Mouse (Mus musculus): Measurements from ENCODE around the gene Rab43. TPM values are rescaled to one million over a fixed set of nuclear protein-coding genes. Genes with fewer than 3 reads are reported as not detected.

Gene Rab43
- polyA plus RNA-seq, 1 experiment from 2014 or later: 11.3 TPM

DNA sequence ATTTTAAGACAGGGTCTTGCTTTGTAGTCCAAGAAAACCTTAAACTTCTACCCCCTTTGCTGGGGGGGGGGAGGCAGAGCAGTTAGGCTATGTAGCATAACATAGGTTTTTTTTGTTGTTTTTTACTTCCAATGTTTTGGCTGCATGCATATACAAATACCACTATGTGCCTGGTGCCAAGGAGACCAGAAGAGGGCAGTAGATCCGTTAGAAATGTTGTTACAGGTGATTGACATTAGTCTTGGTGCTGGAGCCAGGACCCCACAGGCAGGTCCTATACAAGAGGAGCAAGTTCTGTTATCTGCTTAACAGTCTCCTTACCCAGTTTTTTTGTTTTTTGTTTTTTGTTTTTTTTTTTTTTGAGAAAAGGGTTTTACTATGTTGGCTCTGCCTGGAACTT is 30.3 kb upstream of the Rab43 start:
- peaks cover 9% of the 10 kb centered on the region for H3K4me1 ChIP-seq (ENCODE audit: control insufficient read depth, insufficient read depth, low read length)
- no peak overlapping the region for H3K4me2 ChIP-seq (ENCODE audit: low read depth, low read length)
- peaks cover 24% of the 10 kb centered on the region for H3K36me3 ChIP-seq (ENCODE audit: control insufficient read depth, insufficient read depth, low read length)
- H3K4me3 ChIP-seq (ENCODE audit: low read length): no peak overlapping the region
- WGBS: 17% methylated on average over 1 of the region's 1 CpGs
- H3K9me3 ChIP-seq (ENCODE audit: control insufficient read depth, low read length): no peaks in the 10 kb centered on the region
- no peak overlapping the region for H3K9ac ChIP-seq (ENCODE audit: low read depth, low read length)
- H3K27me3 ChIP-seq (replicated peaks; ENCODE audit: control insufficient read depth, insufficient read depth, low read length): no peaks in the 10 kb centered on the region
- H3K27ac ChIP-seq (ENCODE audit: low read length): no peak overlapping the region
- no peak for ATAC-seq

DNA sequence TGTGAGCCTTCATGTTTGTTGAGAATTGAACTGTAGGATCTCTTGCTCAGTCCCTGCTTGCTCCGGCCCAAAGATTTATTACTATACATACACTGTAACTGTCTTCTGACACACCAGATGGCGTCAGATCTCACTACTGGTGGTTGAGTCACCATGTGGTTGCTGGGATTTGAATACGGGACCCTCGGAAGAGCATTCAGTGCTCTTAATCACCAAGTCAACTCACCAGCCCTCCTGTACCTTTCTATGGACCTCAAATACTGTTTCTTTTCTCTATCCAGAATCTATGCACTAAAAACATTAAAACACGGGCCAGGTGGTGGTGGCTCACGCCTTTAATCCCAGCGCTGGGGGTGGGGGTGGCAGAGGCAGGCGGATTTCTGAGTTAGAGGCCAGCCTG is 29.7 kb upstream of the Rab43 start:
- ATAC-seq: no peak
- 76% methylated on average over 8 of the region's 8 CpGs for WGBS
- peaks cover 24% of the 10 kb centered on the region for H3K36me3 ChIP-seq (ENCODE audit: control insufficient read depth, insufficient read depth, low read length)

DNA sequence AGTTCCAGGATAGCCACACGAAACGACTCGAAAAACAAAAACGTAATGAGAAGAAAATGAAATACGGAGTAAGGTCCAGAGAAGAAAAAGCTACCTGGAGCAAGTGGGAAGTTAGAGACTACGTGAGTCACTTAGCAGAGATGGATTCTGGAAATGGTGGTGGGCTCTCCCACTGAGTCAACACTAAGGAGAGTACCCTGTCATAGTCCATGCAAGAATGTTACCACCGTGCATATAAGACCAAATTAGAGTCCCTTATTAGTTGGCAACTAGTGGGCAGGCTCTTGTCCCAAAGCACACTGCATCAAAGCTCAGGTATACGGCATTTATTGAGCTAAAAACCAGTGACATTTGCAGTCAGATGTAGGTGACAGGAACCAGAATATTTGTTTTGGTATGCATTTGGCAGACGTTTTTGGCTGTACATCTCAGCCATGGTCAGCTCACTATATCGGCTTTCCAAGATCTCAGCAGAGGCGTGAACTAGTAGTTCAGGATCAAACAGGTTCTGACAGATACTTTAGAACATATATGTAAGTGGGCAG is 27.9 kb upstream of the Rab43 start:
- ATAC-seq: no peak
- Histone ChIP-seq H3K4me1 (ENCODE audit: control insufficient read depth, insufficient read depth, low read length) (0 out of 2 replicates have a peak, but pooled peaks cover 6% of the 10 kb centered on the region), H3K36me3 (ENCODE audit: control insufficient read depth, insufficient read depth, low read length) (peaks cover 19% of the 10 kb centered on the region), H3K4me3 (ENCODE audit: low read length) (no peak overlapping the region), H3K4me2 (ENCODE audit: low read depth, low read length) (peak overlapping the region; percentile 61), H3K27me3 (replicated peaks; ENCODE audit: control insufficient read depth, insufficient read depth, low read length) (no peaks in the 10 kb centered on the region), H3K27ac (ENCODE audit: low read length) (peak overlapping the region; percentile 95; the same call in 1 of the 2 replicates), H3K9me3 (ENCODE audit: control insufficient read depth, low read length) (no peaks in the 10 kb centered on the region), H3K9ac (ENCODE audit: low read depth, low read length) (no peak overlapping the region)
- WGBS: 55% methylated on average over 11 of the region's 11 CpGs

More for the DNA sequence above, 29.7 kb upstream of the Rab43 start:
- H3K27ac ChIP-seq (ENCODE audit: low read length): no peak overlapping the region
- no peak overlapping the region for H3K4me2 ChIP-seq (ENCODE audit: low read depth, low read length)
- no peak overlapping the region for H3K4me3 ChIP-seq (ENCODE audit: low read length)
- no peaks in the 10 kb centered on the region for H3K9me3 ChIP-seq (ENCODE audit: control insufficient read depth, low read length)
- no peaks in the 10 kb centered on the region for H3K27me3 ChIP-seq (replicated peaks; ENCODE audit: control insufficient read depth, insufficient read depth, low read length)
- H3K4me1 ChIP-seq (ENCODE audit: control insufficient read depth, insufficient read depth, low read length): 0 out of 2 replicates have a peak, but pooled peaks cover 6% of the 10 kb centered on the region
- no peak overlapping the region for H3K9ac ChIP-seq (ENCODE audit: low read depth, low read length)

DNA sequence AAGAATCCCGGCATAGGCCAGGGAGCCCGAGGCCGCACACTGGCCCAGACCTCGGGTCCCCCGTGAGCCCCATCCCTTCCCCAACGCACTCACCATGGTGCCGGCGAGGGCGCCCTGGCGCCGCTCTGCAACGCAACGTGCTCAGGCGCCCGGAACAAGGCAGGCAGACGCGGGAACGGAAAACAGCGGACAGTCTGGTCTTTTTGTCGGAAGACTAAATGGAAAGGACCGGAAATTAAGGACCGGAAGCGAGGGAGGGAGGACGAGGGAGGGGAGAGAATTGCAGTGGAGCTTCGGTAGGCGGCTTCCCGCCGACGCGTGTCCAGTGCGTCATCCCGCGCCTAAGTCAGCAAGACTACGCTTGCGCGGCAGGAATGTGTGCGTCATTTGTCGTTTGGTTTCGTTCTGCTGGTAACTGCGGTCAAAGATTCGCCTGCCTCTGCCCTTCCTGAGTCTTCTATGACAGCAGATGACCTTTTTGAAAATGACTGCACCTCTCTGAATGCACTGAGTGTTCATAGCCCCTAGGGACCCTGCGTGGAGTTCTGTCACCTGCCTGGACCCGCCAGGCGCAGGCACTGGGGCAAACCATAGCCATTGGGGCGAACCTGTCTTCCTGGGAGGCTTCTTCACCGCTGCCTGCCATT is 26.7 kb upstream of the Rab43 start, which contains the start of gene Isy1:
Gene Isy1, minus strand, starts transcription at position 248 of the 647 bp plus-strand sequence.
- Histone ChIP-seq H3K27ac (ENCODE audit: low read length) (peak within 1 kb of the TSS; percentile 95), H3K4me3 (ENCODE audit: low read length) (peak within 1 kb of the TSS; percentile 59), H3K9ac (ENCODE audit: low read depth, low read length) (peak within 1 kb of the TSS; percentile 77), H3K9me3 (ENCODE audit: control insufficient read depth, low read length) (no peaks in the 10 kb centered on the region), H3K4me1 (ENCODE audit: control insufficient read depth, insufficient read depth, low read length) (0 out of 2 replicates have a peak, but pooled peaks cover 6% of the 10 kb centered on the region), H3K4me2 (ENCODE audit: low read depth, low read length) (peak within 1 kb of the TSS; percentile 72), H3K36me3 (ENCODE audit: control insufficient read depth, insufficient read depth, low read length) (peaks cover 13% of the 10 kb centered on the region), H3K27me3 (replicated peaks; ENCODE audit: control insufficient read depth, insufficient read depth, low read length) (no peaks in the 10 kb centered on the region)
- WGBS: under 1% methylated on average over 46 of the region's 46 CpGs
- ATAC-seq: peak; percentile 98

DNA sequence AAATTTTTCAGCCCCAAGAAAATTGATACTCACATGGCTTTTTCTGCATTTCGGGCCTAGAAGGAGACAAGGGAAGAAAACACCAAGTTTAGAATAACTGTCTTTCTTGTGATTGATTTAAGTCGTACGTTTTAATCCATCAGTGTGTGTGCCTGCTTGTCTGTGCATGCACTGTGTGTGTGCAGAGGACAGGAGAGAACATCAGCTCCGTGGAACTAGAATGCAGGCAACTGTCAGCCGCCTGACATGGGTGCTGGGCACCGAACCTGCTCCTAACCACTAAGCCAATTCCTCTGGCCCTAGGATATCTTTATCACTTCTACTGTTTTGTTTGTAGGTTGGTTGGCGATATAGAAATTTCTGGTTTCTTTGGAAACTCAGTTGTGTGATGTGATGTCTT is 23.7 kb upstream of the Rab43 start, which contains the start of gene Gm45140:
Gene Gm45140, minus strand, starts transcription at position 101 of the 400 bp plus-strand sequence.
- Histone ChIP-seq H3K4me3 (ENCODE audit: low read length) (no peak within 1 kb of the TSS), H3K27me3 (replicated peaks; ENCODE audit: control insufficient read depth, insufficient read depth, low read length) (no peaks in the 10 kb centered on the region), H3K9me3 (ENCODE audit: control insufficient read depth, low read length) (no peaks in the 10 kb centered on the region), H3K4me1 (ENCODE audit: control insufficient read depth, insufficient read depth, low read length) (0 out of 2 replicates have a peak, but pooled peaks cover 6% of the 10 kb centered on the region), H3K4me2 (ENCODE audit: low read depth, low read length) (no peak within 1 kb of the TSS), H3K9ac (ENCODE audit: low read depth, low read length) (no peak within 1 kb of the TSS), H3K36me3 (ENCODE audit: control insufficient read depth, insufficient read depth, low read length) (peaks cover 3% of the 10 kb centered on the region; the same call in 1 of the 2 replicates), H3K27ac (ENCODE audit: low read length) (no peak within 1 kb of the TSS)
- WGBS: 94% methylated on average over 7 of the region's 7 CpGs
- ATAC-seq: no peak

DNA sequence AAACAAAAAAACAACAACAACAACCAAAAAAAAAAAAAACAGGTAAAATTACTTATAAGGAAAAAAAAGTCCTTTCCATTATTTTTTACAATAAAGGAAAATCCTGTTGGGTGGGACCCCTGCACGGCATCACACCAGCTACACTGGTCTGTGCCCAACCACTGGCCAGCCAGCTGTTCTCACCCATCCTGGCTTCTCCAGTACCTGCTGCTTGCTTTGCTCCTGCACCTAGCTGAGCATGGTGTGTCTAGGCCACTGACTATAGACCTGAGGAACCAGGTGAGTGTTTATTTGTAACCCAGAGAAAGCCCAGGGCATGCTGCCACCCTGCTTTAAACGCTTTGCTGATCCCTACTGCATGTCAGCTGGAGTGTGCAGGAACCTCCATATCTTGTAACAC is 8.4 kb upstream of the Rab43 start:
- peaks cover 23% of the 10 kb centered on the region for H3K36me3 ChIP-seq (ENCODE audit: control insufficient read depth, insufficient read depth, low read length)
- 89% methylated on average over 2 of the region's 2 CpGs for WGBS
- ATAC-seq: no peak
- H3K4me1 ChIP-seq (ENCODE audit: control insufficient read depth, insufficient read depth, low read length): no peaks in the 10 kb centered on the region
- no peak overlapping the region for H3K4me3 ChIP-seq (ENCODE audit: low read length)
- H3K27ac ChIP-seq (ENCODE audit: low read length): no peak overlapping the region
- H3K9ac ChIP-seq (ENCODE audit: low read depth, low read length): no peak overlapping the region
- H3K4me2 ChIP-seq (ENCODE audit: low read depth, low read length): no peak overlapping the region
- H3K9me3 ChIP-seq (ENCODE audit: control insufficient read depth, low read length): no peaks in the 10 kb centered on the region
- H3K27me3 ChIP-seq (replicated peaks; ENCODE audit: control insufficient read depth, insufficient read depth, low read length): no peaks in the 10 kb centered on the region

DNA sequence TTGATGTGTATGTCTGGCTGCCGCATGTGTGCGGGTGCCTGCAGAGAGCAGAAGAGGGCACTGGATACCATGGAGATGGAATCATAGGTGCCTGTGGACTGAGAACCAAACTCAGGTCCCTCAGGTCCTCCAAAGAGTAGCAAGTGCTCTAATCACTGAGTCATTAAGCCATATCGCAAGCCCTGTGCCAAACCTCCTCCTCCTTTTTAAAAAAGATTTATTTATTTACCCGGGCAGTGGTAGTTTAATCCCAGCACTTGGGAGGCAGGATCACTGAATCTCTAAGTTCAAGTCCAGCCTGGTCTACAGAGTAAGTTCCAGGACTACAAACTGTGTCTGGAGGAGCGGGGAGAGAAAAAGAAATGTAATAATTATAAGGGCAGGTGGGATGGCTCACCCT is 2.5 kb upstream of the Rab43 start:
- peaks cover 12% of the 10 kb centered on the region for H3K4me1 ChIP-seq (ENCODE audit: control insufficient read depth, insufficient read depth, low read length)
- peaks cover 12% of the 10 kb centered on the region; the same call in 1 of the 2 replicates for H3K36me3 ChIP-seq (ENCODE audit: control insufficient read depth, insufficient read depth, low read length)
- 93% methylated on average over 5 of the region's 5 CpGs for WGBS
- no peak overlapping the region for H3K27ac ChIP-seq (ENCODE audit: low read length)
- no peaks in the 10 kb centered on the region for H3K27me3 ChIP-seq (replicated peaks; ENCODE audit: control insufficient read depth, insufficient read depth, low read length)
- ATAC-seq: no peak
- H3K9me3 ChIP-seq (ENCODE audit: control insufficient read depth, low read length): no peaks in the 10 kb centered on the region
- H3K4me2 ChIP-seq (ENCODE audit: low read depth, low read length): no peak overlapping the region
- no peak overlapping the region for H3K9ac ChIP-seq (ENCODE audit: low read depth, low read length)
- H3K4me3 ChIP-seq (ENCODE audit: low read length): no peak overlapping the region

DNA sequence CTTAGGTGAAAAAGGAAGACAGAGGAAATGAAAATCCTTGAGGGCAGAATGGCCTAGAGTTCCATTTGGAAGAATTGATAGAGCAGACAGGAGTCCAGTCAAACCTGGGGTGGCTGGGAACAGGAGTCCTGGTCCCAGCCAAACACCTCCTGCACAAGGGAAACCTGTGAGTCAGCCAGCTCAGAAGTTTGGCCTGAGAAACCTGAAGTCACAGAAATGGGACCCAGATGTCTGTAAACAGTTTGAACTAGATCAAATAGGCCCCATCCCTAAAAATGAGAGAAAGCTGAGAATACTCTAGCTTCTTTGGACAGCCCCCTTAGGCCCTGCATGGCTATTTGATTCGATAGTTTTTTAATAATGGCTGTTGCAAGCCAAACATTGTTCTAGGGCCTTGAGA is 692 bp upstream of the Rab43 start:
- Histone ChIP-seq H3K27ac (ENCODE audit: low read length) (no peak overlapping the region; the same call in 1 of the 2 replicates), H3K4me2 (ENCODE audit: low read depth, low read length) (peak overlapping the region; percentile 85), H3K4me1 (ENCODE audit: control insufficient read depth, insufficient read depth, low read length) (peaks cover 21% of the 10 kb centered on the region), H3K27me3 (replicated peaks; ENCODE audit: control insufficient read depth, insufficient read depth, low read length) (no peaks in the 10 kb centered on the region), H3K9me3 (ENCODE audit: control insufficient read depth, low read length) (no peaks in the 10 kb centered on the region), H3K9ac (ENCODE audit: low read depth, low read length) (peak overlapping the region; percentile 61; the same call in 1 of the 2 replicates), H3K36me3 (ENCODE audit: control insufficient read depth, insufficient read depth, low read length) (0 out of 2 replicates have a peak, but pooled peaks cover 4% of the 10 kb centered on the region), H3K4me3 (ENCODE audit: low read length) (peak overlapping the region; percentile 83; the same call in 1 of the 2 replicates)
- 86% methylated on average over 1 of the region's 1 CpGs for WGBS
- ATAC-seq: no peak

DNA sequence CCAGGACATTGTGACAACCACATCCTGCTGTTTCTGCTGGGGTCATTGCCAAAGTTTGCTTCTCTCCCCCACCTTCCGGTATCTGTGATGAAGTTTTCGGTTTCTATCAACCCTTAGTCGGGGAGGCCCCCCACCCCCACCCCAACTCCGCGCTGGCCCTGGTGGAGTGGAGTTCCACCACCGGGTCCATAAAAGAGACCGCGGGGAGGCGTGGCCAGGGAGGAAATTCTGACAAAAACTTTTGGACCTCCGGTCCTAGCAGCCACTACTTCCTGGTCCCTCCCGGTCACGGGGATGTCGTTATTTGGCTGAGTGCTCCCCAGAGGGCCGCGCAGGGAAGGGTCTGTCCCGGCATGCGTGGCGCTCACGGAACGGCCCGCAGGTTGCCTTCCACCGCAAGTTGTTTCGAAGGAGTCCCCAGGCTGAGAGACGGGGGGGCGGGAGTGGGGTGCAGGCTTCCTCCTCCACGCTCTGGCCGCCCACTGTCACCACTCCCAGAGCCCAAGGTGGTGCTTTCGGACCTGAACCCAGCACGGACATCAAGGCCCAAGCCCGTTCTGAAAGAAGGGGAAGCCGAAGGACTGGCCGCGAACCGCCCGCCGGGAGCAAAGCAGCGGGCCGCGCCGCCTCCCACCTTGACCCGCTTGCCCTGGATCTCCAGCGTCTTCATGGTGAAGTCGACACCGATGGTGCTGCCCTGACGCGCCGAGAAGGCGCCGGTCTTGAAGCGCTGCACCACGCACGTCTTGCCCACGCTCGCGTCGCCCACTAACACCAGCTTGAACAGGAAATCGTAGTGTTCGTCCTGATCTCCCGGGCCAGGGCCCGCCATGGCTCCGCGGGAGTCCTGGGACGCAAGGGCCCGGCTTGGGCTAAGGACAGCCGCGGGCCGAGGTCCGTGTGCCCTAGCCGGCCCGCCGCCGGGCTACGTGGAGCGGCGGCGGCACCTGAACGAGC is 973 bp downstream of the Rab43 start:
- Histone ChIP-seq H3K36me3 (ENCODE audit: control insufficient read depth, insufficient read depth, low read length) (no peaks in the 10 kb centered on the region), H3K4me3 (ENCODE audit: low read length) (peak overlapping the region; percentile 83), H3K9ac (ENCODE audit: low read depth, low read length) (peak overlapping the region; percentile 88), H3K27me3 (replicated peaks; ENCODE audit: control insufficient read depth, insufficient read depth, low read length) (no peaks in the 10 kb centered on the region), H3K9me3 (ENCODE audit: control insufficient read depth, low read length) (no peaks in the 10 kb centered on the region), H3K4me1 (ENCODE audit: control insufficient read depth, insufficient read depth, low read length) (peaks cover 21% of the 10 kb centered on the region), H3K27ac (ENCODE audit: low read length) (peak overlapping the region; percentile 89), H3K4me2 (ENCODE audit: low read depth, low read length) (peak overlapping the region; percentile 85)
- under 1% methylated on average over 77 of the region's 77 CpGs for WGBS
- ATAC-seq: peak; percentile 1

Data from intestine, embryonic 16.5 days (tissue).